Mouse (Mus musculus): ENCODE data around the gene Kdelc2. TPM values are rescaled to one million over a fixed set of nuclear protein-coding genes. Genes with fewer than 3 reads are reported as not detected.
A peak's percentile ranks its signal among the peaks of the same experiment; 100 is the strongest.

Kdelc2 gene
- polyA plus RNA-seq (2017; shearing (Covaris generic)) = 1 to 10 TPM; 1.3 to 1.7 TPM

DNA sequence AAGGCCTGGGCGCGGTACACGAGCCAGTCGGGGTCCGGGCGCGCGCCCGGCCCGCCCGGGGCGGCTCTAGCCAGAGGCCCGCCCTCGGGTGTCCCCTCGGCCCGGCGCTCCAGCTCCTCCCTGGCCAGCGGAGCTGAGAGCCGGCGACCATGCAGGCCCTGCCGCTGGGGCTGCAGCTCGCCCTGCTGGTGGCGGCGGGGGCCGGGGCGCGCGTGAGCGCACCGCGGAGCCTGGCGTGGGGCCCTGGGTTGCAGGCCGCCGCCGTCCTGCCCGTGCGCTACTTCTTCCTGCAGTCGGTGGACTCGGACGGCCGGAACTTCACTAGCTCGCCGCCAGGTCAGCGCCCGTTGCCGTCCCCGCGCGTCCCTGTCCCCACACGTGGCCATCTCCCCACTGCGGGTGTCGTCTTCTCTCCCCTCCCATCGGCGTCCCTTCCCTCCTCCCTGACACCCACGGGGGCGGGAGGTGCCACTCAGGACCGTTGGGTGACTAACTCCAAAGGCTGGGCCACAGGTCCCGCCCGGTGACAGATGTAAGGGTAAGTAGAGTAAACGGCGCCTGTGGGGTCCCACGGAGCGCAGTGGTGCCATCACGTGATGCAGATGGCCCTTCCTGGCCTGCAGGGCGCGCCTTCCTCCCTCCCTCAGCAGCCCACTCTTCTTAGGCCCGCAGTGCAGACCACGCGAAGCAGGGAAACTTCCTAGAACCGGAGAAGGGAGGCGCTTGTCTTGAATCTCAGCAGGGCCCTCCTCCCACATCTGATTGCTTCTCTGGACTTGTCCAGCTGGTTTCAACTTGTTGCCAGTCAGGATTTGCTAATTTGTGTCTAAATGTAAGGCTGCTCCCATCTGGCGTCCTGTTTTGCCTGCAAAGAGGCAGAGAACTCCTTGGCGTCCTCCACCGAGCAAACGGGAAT lies at the start of gene Kdelc2:
Gene Kdelc2, plus strand, starts transcription at position 75 of the 916 bp plus-strand sequence.
- ATAC-seq = peak; percentile 55

DNA sequence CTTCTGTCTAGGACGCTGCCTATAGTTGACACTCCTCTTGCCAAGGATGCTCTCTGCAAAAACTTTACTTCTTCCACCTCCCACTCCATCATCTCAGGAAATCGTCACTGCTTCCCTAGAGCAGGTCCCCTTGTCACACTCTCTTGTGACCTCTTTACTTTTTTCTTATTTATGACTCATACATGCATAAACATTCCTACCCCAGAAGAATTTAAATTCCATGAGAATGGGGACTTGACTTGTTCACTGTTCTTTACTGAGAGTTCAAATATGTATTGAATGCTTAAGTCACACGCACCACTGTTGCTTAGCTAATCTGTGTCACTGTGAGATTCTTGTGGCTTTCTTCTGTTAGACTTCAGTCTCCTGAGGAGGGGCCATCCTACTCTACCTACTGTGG lies 48.7 kb upstream of the Kdelc2 start:
- no peak for ATAC-seq

DNA sequence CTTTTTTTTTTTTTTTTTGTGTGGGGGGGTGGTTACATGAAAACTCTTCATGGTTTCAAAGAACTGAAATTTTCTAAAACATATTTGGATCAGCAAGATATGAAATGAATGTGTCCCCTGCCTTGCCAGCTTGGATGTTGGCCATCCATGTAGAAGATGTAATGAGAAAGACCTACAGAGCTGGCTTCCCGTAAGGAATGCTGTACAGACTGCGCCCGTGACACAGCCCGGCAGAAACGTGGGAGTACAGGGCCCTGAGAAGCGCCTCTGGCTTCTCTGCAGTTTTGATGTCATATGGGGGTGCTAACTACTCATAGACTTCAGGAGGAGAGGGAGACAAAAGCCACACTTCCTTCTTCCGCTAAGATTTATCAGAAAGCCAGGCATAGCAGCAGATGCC lies 44.2 kb upstream of the Kdelc2 start:
- ATAC-seq = no peak

DNA sequence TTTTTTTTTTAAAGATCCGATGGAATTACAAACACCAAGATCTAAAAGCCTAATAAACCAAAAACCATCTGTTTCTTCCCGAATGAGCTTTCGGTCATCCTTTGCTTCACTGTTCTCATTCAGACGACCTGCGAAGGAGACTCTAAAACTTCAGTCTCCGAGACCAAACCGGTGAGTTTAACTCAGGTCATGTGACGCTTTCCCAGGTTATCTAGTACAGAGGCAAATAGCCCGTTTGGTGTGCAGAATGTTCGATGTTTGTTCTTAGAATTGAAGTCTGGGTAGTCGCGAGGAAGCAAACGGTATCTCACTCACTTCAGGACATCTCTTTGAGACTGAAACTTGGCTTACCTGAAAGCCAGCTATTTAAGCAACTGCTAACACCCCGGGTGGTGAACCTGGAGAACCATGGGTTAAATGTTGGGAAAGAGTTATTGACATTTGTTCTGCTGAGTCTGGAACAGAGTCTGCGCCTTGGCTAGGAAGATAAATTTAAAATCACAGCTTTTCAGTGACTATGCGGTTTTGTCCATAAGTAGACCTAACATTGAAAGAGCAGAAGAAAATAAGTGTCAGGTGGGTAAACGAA lies 43.4 kb upstream of the Kdelc2 start:
- ATAC-seq = no peak

DNA sequence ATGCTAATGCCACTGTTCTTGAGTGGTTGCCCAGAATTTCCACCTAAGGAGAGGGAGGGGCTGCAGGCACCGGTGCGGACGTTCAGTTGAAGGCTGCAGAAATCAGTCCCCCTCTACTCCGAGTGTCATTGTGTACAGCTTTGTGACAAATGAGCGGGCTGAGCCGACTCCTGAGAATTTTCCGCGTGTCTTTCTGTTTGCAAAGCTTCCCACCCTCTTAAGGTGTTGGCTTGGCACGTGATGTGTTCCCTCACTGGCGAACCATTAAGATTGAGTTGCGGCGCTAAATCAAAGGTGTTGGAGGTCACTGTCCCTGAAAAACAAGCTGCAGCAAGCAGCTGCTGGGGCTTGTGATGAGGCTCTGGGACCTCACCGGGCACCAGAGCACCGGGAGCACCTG lies 42.9 kb upstream of the Kdelc2 start:
- no peak for ATAC-seq

DNA sequence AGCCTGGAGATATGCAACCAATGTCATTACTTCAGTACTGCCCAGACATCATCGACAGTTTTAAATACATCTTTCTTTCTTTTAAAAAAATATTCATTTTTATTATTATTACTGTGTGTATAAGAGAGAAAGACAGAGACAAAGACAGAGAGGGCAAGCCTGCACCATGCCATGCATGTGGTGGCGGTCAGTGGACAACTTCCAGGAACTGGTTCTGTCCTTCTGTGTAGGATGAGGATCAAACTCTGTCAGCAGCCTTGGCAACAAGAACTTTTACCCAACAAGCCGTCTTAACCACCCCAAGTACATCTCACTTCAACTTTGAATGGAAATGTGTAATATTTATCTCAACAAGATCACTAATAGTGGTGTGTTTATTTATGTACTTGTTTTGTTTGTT lies 41.8 kb upstream of the Kdelc2 start:
- ATAC-seq = no peak

DNA sequence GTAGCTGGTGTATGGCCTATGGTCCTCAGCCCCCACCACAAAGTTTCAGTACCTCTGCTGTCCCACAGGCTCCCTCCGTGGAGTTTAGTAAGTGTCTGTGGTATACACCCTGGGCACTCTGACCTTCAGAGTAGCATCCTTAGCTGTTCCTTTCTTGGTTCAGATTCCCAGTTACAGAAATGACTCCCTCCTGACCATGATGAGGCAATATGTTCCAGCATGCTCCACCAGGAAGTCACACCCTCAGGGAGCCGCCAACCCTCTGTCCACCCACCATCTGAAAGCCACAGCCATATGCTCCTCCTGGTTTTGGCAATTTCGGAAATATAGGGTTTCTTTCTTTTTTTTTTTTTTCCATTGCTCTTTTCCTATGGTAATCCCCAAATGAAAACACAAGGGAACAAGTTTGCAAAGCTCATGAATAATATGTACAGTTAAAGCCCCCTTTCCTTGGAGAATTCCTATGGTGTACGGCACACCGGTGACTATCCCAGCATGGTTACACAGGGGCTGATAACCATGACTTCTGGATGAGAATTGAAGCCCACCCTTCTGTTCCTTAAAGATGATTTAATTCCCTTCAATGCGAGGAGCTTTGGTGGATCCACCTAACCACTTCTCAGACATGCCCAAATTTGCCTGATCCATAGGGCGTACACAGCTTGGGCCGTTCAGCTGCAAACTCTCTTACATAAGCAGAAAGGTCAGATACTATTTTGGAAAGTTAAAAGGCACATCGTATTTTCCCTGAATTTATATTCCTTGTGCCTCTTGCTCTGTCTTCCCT lies 39.0 kb upstream of the Kdelc2 start:
- ATAC-seq = no peak

DNA sequence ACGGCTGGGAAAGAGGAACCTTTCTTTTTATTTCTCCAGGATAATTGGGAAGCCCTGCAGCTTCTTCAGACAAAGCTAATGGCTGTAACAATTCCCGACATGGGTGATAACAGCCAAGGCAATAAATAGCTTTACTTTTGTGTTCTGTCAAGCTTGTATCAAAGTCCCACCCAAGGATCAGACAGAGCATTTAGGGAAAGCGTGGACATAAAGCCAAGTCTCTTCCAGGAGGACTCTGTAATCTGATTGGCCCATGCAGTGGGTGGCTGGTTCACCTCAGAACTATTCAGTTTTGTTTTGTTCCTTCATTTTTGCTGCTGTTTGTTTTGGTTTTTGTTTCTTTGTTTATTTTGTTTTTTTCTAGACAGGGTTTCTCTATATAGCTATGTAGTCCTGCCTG lies 38.1 kb upstream of the Kdelc2 start:
- ATAC-seq = no peak

DNA sequence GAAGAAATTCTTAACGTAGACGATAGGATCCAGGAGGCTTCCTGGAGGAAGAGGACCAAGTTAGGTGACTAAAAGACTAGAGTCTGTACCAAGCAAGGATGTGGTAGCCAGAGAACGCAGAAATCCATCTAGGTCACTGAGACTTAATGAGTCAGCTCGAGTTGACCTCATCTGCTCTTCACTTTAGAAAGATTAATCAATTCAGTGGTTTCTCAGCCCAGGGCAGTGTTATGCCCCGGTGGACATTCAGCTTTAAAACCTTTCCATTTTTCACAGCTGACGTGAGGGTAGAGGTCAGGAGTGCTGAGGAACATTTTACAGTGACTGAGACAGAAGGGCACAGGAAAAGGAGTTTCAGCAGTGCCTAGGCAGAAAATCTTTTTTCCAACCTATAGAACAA lies 37.4 kb upstream of the Kdelc2 start:
- ATAC-seq = no peak

DNA sequence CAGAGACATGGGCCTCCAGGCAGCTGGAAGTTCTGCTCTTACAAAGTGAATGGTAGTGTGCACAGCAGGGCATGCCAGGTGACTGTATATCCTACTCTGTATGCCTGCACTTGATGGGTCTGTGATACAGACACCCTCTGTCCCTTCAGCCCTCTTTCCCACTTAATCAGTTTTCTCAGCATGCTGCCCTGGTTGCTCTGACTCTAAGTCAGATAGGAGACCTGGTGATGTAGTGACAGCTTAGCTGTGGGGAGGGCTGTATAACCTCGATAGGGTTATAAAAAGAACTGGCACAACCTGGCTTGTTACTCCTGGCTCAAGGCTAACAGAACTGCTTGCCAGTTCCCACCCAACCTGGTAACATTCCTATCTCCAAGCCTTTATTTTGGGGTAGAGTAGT lies 34.6 kb upstream of the Kdelc2 start:
- no peak for ATAC-seq

DNA sequence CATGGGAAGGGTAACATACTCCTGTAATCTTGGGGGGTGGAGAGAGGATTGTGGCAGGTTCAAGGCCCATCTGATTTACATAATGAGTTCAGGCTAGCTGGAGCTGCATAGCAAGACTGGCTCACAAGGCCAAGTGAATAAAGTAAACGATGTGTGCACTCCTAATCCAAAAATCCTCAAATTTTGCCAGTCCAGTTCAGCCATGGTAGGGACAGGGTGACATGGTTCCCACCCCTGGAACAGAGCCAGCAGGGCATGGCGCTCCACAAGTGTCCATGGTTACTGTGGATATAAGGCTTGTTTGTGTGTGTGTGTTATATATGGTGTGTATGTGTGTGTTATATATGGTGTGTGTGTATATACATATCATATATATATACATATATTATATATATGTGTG lies 33.5 kb upstream of the Kdelc2 start:
- ATAC-seq = no peak

DNA sequence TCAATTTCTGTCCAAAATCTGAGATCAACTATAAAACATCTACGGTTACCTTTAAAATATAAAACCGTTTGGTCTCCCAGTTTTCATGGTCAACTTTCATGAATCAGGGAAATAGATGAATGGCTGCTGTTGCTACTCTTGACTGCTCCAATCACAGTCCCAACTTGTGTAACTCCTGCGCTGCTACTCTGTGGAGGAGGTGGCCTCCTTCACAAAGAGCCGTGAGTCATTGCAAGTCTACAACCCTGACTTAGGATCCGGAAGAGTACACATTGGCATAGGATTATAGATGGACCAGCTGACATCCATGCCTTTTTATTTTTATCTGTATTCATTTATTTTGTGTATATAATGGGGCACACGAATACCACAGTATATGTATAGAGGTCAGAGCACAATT lies 31.9 kb upstream of the Kdelc2 start:
- no peak for ATAC-seq

DNA sequence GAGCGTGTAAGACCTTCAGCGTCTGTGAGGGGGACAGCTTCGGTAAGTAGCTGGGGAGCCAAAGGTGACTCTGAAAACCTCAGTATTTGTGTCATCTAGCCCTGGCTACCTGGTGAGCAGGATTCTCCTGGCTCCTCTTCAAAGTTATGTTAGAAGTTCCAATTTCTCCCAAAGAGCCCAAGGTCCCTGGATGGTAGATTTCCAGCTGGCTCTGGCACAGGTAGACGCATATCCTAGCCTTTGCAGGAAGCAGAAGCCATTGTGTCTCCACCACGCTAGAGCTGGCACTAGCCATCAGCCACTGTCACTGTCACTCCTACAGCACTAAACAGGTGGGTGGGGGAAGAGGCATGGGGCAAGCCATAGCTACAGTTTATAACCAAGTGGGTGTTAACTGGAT lies 30.7 kb upstream of the Kdelc2 start:
- no peak for ATAC-seq

DNA sequence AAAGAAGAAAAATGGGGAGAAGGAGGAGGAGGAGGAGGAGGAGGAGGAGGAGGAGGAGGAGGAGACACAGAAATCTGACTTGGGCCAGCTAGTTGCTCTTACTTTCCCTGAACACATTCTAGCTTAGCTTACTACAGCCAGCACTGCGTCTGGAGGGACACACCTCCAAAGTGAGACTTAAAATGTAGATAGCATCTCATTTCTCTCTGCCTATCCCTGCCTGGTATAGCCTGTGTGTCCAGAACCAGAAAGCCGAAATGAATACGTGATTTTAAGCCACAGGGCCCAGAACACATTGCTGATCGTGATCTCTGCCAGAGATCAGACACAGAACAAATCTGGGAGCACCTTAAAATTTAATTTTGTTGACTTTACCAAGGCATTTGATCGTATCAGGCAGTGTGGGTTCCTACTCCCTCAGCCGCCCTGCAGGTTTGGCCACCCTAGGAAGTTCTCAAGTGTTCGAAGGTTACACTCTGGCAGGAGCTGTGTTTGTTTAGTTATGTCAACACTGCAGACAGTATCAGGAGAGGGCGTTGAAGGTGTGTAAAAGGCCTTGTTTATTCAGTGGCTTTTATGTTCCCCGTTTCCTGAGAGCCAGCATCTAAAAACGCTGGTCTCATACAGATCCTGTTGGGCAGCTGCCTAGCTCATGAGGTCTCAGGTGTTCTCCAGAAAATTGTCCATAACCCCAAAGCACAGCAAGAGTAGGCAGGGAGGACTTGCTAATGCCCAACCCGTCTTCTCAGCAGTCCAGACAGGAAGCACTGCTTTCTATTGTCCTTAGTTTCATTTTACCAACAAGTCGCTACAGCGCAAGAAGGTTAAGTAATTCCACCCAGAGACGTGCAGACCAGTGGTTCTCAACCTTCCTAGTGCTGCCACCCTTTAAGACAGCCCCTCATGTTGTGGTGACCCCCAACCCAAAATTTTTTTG lies 27.3 kb upstream of the Kdelc2 start:
- no peak for ATAC-seq

DNA sequence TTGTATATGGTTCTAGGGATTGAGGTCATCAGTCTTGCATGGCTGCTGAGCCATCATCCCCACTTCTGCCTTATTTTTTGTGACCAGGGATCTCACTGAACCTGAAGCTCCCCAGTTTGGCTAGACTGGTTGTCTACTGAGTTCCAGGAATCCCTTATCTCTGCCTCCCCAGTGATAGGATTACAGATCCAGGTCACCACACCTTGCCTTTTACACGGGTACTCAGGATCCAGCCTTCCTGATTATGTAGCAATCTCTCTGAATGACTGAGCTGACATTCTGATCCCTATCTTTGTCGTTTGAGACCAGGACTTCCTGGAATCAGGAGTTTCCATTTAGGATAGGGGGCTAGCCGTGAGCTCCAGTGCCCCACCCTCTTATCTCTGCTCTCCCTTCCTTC lies 12.5 kb upstream of the Kdelc2 start:
- ATAC-seq = no peak

DNA sequence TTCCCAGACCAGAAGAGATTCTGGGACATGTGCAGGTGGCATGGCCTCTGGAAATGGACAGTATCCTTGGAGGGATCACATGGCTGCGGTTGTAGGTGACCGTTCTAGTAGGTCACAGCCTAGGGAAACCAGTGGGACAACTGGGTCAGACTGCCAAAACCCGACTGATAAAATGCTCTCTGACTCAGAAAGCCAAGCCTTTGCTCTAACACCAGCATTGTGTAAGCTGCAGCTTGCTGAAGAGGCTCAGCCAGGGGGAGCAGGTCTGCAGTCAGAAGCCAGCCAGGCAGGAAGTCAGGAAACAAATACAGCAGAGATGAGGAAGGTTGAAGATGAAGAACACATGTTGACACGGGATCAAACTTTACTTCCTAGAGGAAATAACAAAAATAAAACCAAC lies 7.9 kb upstream of the Kdelc2 start:
- ATAC-seq = no peak

DNA sequence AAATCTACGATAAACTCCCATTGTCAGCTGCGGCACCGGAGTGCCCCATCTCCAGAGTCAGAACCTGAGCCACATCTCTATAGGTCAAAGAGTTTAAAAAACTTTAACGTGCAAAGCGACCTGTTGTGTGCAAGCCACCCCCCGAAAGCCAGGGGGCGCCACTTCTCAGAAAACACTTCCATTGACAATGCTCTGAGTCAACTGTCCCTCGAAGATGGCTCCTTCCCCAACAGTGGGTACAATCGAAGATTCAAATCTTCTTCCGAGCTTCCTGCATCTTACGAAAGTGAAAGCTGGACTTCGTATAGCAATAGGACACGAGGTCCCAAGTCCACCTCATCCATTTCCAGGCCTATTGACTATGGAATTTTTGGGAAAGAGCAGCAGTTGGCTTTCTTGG lies 7.0 kb upstream of the Kdelc2 start:
- no peak for ATAC-seq

DNA sequence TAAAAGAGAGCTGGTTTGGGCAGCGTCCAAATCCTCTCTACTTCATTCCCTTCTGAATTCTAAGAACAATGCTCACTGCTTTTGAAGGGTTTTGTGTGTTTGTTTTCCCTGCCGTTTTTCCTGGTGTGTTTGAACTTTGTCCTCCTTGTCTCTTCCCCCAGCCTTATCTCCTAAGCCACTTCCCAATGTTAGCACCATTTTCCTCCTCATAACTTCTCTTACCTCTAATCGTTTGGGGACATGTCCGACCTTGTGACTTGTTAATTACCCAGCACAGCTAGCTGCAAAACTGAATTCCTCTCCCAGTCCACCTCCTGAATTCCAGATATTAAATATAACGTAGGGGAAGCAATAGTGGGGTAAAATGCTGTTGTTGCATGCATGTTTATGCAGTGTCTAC lies 6.2 kb upstream of the Kdelc2 start:
- no peak for ATAC-seq

DNA sequence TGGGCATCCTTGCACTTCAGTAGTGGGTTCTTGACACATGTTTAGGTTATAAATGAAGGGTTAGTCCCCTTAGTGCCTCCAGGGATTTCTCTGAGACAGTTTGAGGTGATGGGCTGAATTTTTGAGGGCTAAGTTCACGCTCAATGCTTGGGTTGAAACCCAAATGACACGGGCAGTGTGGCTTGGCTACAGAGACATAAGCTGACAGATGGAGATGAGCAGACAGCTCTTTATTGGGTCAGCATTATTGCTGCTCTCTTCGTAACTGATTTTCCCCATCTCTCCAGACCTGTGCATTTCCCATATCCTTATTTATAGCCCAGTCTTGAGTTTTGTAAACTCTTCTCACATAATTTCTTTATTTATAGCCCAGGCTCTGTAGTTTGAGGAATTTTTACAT lies 5.7 kb upstream of the Kdelc2 start:
- ATAC-seq = no peak

DNA sequence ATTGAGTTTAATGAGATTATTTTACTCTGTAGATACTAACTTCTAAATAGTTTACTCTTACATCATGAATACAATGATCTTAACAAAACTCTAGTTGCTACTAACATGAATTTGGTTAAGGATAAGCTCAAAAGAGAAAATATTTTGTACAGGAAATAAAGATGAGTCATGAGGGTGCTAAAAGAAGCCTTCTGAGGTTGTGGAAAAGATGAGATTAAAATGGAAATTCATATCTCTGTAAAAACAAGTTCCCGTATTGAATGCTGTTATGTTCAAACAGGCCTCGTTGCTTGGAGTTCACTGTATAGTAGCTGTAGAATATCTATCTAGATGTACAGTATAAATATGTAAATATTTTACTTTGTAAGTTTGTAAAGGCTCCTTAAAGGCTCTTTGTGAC lies 3.2 kb upstream of the Kdelc2 start:
- no peak for ATAC-seq

DNA sequence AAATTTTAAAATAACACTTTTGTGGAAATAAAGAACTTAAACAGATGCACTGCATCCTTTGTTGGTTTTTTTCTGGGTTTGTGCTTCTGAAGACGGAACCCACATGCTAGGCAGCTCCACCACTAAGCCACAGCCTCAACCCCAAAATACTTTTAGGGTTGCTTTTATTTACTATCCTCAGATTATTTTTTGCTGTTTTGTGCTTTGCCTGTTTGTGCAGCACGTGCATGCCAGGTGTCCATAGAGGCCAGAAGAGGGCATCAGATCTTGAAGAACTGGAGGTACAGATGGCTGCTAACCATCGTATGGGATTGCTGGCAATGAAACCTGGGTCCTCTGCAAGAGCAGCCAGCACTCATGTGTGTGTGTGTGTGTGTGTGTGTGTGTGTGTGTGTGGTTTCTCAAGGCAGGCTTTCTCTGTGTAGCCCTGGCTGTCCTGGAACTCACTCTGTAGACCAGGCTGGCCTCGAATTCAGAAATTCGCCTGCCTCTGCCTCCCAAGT lies 2.7 kb upstream of the Kdelc2 start:
- ATAC-seq = no peak

DNA sequence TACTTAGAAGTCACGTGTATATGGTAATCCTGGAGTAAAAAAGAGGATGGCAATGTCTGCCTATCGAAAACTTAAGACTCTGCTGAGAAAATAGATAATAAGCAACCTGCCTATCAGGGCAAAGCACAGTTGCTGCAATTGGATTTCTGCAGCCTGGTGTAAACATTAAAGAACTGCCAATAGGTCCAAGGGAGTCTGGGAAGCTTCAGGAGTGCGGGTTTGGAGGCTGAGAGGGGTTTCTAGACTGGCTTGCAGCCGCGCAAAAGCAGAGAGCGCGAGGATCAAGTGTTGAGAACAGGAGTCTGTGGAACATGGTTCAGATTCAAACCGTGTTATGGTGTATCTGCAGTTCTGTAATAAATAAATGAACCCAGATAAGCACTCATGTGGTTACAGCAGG lies 1.0 kb downstream of the Kdelc2 start:
- ATAC-seq = no peak
